Mouse (Mus musculus) midbrain, embryonic 11.5 days (tissue): ENCODE results near the gene Rabep2. TPM values are rescaled to one million over a fixed set of nuclear protein-coding genes. Genes with fewer than 3 reads are reported as not detected.

Source experiments
- ATAC-seq: fragments of 200-750 bp; cut with Nextera tagmentation; 2 replicates; pipeline ENCODE4 v1.8.0; 2017; ENCODE audit warnings: moderate TSS enrichment, moderate library complexity; ENCODE audit not compliant: low FRiP score
- DNase-seq: peaks from one replicate; pipeline ENCODE4 v3.0.0; 2015; ENCODE audit warnings: low spot score; ENCODE audit errors: missing footprints
- H3K27ac ChIP-seq: fragments of 300-500 bp; sonication (generic); 2 replicates; pipeline ENCODE4 v1.5.1; 2014; ENCODE audit warnings: low read depth, low read length
- H3K27me3 ChIP-seq: fragments of 300-500 bp; sonication (generic); 2 replicates; pipeline ENCODE4 v1.6.1; 2014; ENCODE audit warnings: mild to moderate bottlenecking, low read length, moderate library complexity, mixed read lengths; ENCODE audit not compliant: control insufficient read depth, insufficient read depth
- H3K36me3 ChIP-seq: fragments of 300-500 bp; sonication (generic); 2 replicates; pipeline ENCODE4 v1.6.1; 2014; ENCODE audit warnings: mild to moderate bottlenecking, low read length, moderate library complexity, mixed read lengths; ENCODE audit not compliant: control insufficient read depth, insufficient read depth
- H3K4me1 ChIP-seq: fragments of 300-500 bp; sonication (generic); 2 replicates; pipeline ENCODE4 v1.6.1; 2014; ENCODE audit warnings: low read length; ENCODE audit not compliant: control insufficient read depth, insufficient read depth
- H3K4me2 ChIP-seq: fragments of 300-500 bp; sonication (generic); 2 replicates; pipeline ENCODE4 v1.6.1; 2014; ENCODE audit warnings: mild to moderate bottlenecking, moderate library complexity
- H3K4me3 ChIP-seq: fragments of 300-500 bp; sonication (generic); 2 replicates; pipeline ENCODE4 v1.5.1; 2014; ENCODE audit warnings: low read depth, low read length
- H3K9ac ChIP-seq: fragments of 300-500 bp; sonication (generic); 2 replicates; pipeline ENCODE4 v1.6.1; 2014; ENCODE audit warnings: low read length
- H3K9me3 ChIP-seq: fragments of 300-500 bp; sonication (generic); 2 replicates; pipeline ENCODE4 v1.6.1; 2016; ENCODE audit warnings: low read length; ENCODE audit not compliant: control insufficient read depth
- WGBS: fragments of 180-500 bp; shearing (Covaris S2); extraction: QIAGEN DNeasy Blood & Tissue Kit; methylation state at CpG from one replicate; pipeline ENCODE4 v1.1.7; 2014; 5-methylcytosine and 5-hydroxymethylcytosine counted together
- polyA plus RNA-seq: library from polyadenylated mRNA; unstranded; fragments of >200 nt; fragmentation: Nextera tagmentation; extraction: Ambion mirVana; gene quantifications from 2 replicates; pipeline ENCODE4 v1.2.1, GENCODE M21; 2014

Gene Rabep2
- polyA plus RNA-seq, 1 experiment from 2014 or later, result 18.0 TPM

DNA sequence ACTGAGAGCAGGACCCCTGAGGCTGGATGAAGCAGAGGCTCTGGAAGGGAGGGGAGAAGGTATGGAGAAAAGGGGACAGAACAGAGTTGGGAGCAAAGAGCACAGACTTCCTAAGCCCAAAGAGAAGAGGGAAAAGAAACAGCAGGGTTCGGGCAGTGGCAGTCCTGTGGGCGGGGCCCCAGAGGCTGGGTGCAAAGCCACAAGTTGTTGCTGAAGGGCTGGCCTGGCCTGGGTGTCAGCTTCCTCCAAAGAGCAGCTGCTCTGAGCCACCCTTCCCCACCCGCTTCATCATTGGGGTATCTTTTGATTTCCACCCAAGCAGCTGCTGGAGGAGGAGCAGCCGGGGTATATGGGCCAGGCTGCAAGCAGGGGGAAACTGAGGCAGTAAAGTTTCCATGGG is 35.6 kb downstream of the Rabep2 start:
- peaks cover 9% of the 10 kb centered on the region; the same call in 1 of the 2 replicates for H3K36me3 ChIP-seq
- H3K4me2 ChIP-seq, result no peak overlapping the region
- no peak overlapping the region for H3K9ac ChIP-seq
- no peaks in the 10 kb centered on the region for H3K27me3 ChIP-seq
- no peak overlapping the region for H3K27ac ChIP-seq
- no peaks in the 10 kb centered on the region for H3K4me1 ChIP-seq
- ATAC-seq, result no peak
- H3K9me3 ChIP-seq, result no peaks in the 10 kb centered on the region
- WGBS, result 51% methylated on average over 4 of the region's 4 CpGs
- H3K4me3 ChIP-seq, result no peak overlapping the region
- DNase-seq, result no peak

DNA sequence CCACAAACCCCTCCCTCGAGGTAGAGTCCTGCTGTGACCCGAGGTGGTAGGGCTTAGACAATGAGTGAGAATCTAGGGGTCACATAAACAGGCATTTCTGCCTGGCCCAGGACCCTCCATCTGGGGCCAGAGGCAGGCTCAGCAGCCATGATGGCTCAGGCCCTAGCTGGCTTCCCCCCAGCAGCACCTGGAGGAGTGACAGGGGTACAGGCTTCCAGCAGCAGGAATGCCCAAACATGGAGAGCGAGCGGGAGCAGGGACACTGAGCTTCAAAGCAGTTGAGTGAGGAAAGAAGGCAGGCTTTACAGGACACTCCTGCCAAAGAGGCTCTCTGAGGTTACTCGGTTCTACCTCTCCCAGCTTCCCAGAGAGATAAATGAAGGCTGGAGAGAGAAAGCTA is 36.3 kb downstream of the Rabep2 start:
- H3K27ac ChIP-seq, result no peak overlapping the region
- H3K9me3 ChIP-seq, result no peaks in the 10 kb centered on the region
- no peaks in the 10 kb centered on the region for H3K4me1 ChIP-seq
- H3K27me3 ChIP-seq, result no peaks in the 10 kb centered on the region
- ATAC-seq (no peak), DNase-seq (no peak)
- WGBS, result 47% methylated on average over 5 of the region's 5 CpGs
- H3K4me2 ChIP-seq, result no peak overlapping the region
- no peak overlapping the region for H3K9ac ChIP-seq
- H3K4me3 ChIP-seq, result no peak overlapping the region
- H3K36me3 ChIP-seq, result peaks cover 14% of the 10 kb centered on the region; the same call in 1 of the 2 replicates

DNA sequence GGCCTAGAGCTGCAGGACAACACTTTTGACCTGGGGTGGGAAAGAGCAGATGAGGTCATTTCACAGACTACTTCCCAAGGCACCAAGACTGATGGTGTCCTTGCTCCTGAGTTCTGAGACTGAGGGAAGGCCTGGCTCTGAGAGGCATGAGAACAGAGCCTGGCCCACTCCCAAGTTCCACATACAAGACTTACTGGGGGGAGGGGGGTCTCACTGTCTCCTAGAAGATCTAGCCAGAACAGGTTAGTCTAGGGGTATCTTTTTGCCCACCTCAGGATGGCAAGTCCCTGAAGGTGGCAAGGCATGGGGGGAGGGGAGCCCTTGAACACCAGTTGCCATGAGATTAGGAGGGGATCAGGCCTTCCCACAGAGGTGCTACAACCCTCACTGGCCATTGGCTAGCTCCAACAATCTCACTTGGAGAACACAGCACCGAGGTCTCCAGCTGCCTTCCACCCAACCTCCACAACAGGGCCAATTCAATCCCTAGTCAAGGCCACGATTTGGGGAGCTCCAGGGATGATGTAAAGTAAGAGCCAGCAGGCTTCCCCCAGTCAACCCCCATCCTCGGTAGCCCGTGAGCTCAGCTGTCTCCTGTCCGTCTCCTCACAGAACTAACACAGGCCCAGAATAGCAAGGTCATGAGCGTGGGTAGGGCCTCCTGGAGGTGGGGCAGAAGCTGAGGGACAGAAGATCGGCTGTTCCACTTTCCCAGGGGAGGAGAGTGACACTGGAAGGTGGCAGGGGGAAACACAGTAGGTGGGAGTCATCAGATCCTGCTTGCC is 36.9 kb downstream of the Rabep2 start:
- Histone ChIP-seq H3K4me1 (no peaks in the 10 kb centered on the region), H3K27ac (no peak overlapping the region), H3K4me3 (no peak overlapping the region), H3K4me2 (no peak overlapping the region), H3K9ac (no peak overlapping the region), H3K9me3 (no peaks in the 10 kb centered on the region), H3K27me3 (no peaks in the 10 kb centered on the region), H3K36me3 (peaks cover 14% of the 10 kb centered on the region; the same call in 1 of the 2 replicates)
- no peak for ATAC-seq
- WGBS, result 55% methylated on average over 7 of the region's 7 CpGs
- no peak for DNase-seq

DNA sequence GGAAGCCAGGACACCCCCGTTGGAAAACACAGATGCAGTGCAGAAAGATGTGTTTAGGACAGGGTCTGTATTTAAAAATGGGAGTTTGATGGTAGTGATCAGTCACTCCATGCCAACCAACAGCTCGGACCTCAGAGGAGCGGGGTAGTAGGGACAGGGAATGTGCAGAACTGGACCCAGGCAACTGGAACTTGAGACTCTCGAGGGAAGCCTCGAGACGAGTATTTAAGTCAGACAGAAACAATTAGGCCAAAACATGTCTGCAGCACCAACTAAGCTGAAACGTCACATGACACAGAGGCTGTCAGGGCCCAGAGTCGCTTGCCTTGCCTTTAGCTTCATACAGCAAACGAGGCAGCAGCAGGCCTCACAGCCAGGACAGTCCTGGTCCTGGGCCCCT is 37.6 kb downstream of the Rabep2 start:
- Histone ChIP-seq H3K9ac (no peak overlapping the region), H3K36me3 (peaks cover 16% of the 10 kb centered on the region; the same call in 1 of the 2 replicates)
- no peak for ATAC-seq

DNA sequence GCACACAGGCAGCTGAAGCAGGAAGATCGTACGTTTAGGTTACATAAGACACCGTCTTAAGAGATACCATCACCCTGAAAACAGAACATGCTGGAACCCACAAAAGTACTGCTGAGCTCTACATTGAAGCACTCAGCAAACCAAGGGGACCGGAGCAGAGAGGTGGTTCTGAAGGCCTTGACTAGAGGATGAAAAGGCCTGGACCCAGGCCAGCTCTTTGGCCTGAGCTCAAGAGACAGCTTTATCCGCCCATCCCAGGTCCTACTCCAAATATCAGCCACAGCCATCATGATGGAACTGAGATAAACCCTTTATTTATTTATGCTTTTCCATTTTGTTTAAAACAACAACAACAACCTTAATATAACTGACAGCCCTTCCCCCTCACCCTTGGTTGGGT is 38.1 kb downstream of the Rabep2 start:
- Histone ChIP-seq H3K9me3 (no peaks in the 10 kb centered on the region), H3K9ac (no peak overlapping the region), H3K27me3 (no peaks in the 10 kb centered on the region), H3K36me3 (peaks cover 19% of the 10 kb centered on the region; the same call in 1 of the 2 replicates), H3K4me3 (no peak overlapping the region), H3K4me1 (no peaks in the 10 kb centered on the region), H3K27ac (no peak overlapping the region), H3K4me2 (no peak overlapping the region)
- WGBS, result 94% methylated on average over 5 of the region's 5 CpGs
- no peak for DNase-seq
- no peak for ATAC-seq

More for the DNA sequence above, 37.6 kb downstream of the Rabep2 start:
- WGBS, result 76% methylated on average over 9 of the region's 9 CpGs
- DNase-seq, result no peak
- no peaks in the 10 kb centered on the region for H3K4me1 ChIP-seq
- H3K4me2 ChIP-seq, result no peak overlapping the region
- no peaks in the 10 kb centered on the region for H3K9me3 ChIP-seq
- no peak overlapping the region for H3K4me3 ChIP-seq
- H3K27ac ChIP-seq, result no peak overlapping the region
- no peaks in the 10 kb centered on the region for H3K27me3 ChIP-seq

DNA sequence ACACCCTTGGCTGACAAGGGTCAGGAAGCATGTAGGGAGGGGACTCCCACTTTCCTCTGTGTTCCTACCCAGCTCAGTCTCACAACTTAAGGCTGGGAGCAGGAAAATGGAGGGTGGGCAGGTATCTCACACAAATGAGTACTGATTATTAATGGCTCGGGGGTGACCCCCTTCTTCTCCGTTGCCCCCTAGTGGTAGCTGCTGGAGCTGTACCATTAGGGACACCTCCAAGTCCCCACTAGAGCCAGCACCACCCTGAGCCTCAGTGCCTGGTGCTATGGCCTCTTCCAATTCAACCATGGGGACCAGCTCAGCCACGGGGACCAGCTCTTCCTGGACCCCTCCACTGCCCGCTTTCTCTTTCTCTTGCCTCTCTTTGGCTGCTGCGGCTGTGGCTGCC is 38.7 kb downstream of the Rabep2 start:
- peak; percentile 90 for DNase-seq
- Histone ChIP-seq H3K27me3 (no peaks in the 10 kb centered on the region), H3K9me3 (no peaks in the 10 kb centered on the region), H3K9ac (no peak overlapping the region), H3K4me3 (no peak overlapping the region), H3K4me2 (no peak overlapping the region), H3K4me1 (no peaks in the 10 kb centered on the region), H3K27ac (no peak overlapping the region), H3K36me3 (peaks cover 19% of the 10 kb centered on the region; the same call in 1 of the 2 replicates)
- 65% methylated on average over 5 of the region's 5 CpGs for WGBS
- ATAC-seq, result no peak

DNA sequence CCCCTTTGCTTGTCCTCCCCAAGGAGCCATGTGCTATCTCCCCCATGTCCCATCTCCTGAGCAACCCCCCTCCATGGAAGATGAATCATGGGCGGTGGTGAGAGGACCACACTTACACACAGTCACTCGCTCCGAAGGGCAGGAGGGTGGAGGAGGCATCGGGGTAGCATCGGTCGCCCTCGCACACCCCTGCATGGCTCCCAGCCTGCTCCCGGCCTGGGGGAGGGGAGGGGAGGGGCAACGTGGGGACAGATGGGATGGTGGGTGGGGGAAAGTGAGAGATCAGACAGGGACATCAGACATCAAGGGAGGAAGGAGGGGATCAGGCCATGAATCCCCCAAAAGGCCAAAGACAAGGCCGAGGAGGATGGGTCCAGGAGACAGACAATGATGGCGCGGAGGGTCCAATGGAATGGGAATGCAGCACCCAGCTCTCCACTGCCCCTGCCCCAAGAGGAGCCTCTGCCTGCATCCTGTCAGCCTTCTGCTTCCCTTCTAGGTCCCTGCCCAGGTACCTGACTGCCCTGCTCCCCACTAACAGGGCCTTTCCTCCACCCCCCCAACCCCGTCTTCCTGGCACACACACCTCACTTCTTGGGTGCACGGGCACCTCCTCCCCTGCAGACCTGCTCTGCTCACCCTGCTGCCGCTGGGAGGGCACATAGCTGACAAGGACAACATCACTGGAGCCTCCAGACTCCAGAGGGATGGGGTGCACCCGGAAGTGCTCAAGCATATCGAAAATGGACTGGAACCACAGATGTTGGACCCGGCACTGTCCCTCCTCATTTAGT is 39.5 kb downstream of the Rabep2 start:
- Histone ChIP-seq H3K36me3 (peaks cover 19% of the 10 kb centered on the region; the same call in 1 of the 2 replicates), H3K9ac (no peak overlapping the region), H3K4me1 (no peaks in the 10 kb centered on the region), H3K27me3 (no peaks in the 10 kb centered on the region), H3K4me2 (no peak overlapping the region), H3K4me3 (no peak overlapping the region), H3K9me3 (no peaks in the 10 kb centered on the region), H3K27ac (no peak overlapping the region)
- DNase-seq (no peak), ATAC-seq (no peak)
- 92% methylated on average over 18 of the region's 18 CpGs for WGBS

DNA sequence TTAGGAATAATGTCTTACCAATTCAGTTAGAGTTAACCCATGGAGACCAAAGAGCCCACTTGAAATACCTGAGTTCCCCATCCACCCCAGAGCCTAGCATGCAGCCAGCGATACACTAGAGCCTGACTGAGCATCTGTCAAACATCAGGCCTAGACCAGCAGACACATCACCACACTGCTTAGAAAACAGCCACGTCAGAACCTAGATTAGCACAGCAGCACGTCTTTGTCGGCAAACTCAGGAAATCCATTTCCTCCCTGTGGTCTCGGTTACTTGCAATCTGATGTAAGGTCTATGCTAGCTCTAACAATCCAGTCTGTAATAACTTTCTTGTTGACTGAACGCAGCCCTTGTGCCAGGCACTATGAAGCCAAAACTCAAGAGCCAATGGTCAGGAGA is 41.5 kb downstream of the Rabep2 start:
- Histone ChIP-seq H3K4me1 (peaks cover 10% of the 10 kb centered on the region), H3K4me2 (no peak overlapping the region), H3K36me3 (peaks cover 19% of the 10 kb centered on the region; the same call in 1 of the 2 replicates), H3K27me3 (no peaks in the 10 kb centered on the region), H3K27ac (no peak overlapping the region), H3K4me3 (no peak overlapping the region), H3K9ac (no peak overlapping the region), H3K9me3 (no peaks in the 10 kb centered on the region)
- DNase-seq (no peak), ATAC-seq (no peak)
- 90% methylated on average over 6 of the region's 6 CpGs for WGBS

DNA sequence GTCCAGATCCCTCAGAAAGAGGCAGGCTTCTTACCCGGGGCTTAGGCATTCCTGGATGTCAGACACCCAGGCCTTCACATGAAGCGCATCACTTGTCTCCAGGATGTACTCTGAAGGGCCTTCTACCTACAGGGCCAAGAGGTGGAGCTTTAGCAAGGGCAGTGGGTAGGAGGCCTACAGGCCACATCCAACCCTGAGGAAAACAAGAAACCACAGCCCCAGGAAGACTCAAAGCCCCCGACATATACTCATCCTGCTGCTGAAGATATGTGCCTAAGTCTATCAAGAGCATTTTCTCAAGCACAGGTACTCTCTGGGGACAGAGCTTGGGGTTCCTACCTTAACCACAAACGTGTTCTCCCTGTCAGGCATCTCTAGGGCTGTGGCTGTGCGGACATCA is 42.8 kb downstream of the Rabep2 start:
- H3K27ac ChIP-seq, result no peak overlapping the region
- no peak overlapping the region for H3K4me3 ChIP-seq
- no peak overlapping the region for H3K4me2 ChIP-seq
- H3K4me1 ChIP-seq, result peaks cover 13% of the 10 kb centered on the region
- WGBS, result 96% methylated on average over 5 of the region's 5 CpGs
- no peak overlapping the region for H3K9ac ChIP-seq
- H3K27me3 ChIP-seq, result no peaks in the 10 kb centered on the region
- DNase-seq (no peak), ATAC-seq (no peak)
- H3K36me3 ChIP-seq, result peaks cover 19% of the 10 kb centered on the region; the same call in 1 of the 2 replicates
- no peaks in the 10 kb centered on the region for H3K9me3 ChIP-seq
